Mouse (Mus musculus) 3134 (cell line): ENCODE measurements around the gene Mroh9.

Experiments
- DNase-seq: peaks from one replicate; pipeline ENCODE4 v3.0.0-alpha.2; 2011; ENCODE audit warnings: low spot score; ENCODE audit not compliant: insufficient read length; ENCODE audit errors: extremely low read depth

Gene Mroh9

GRCm38 (mm10) chr1:162984428-162984827, 101.0 kb downstream of the Mroh9 start, which contains the start of gene Fmo3:
Gene Fmo3 (minus strand): TSS chr1:162984528.
- no peak for DNase-seq
